Mouse (Mus musculus): ENCODE data around the gene Plxna2. TPM values are rescaled to one million over a fixed set of nuclear protein-coding genes. Genes with fewer than 3 reads are reported as not detected.
A peak's percentile ranks its signal among the peaks of the same experiment; 100 is the strongest.

Gene Plxna2
- 9.8 and 13.0 TPM in 2 replicates for polyA plus RNA-seq (2012; rRNA removed)

- DNase-seq (ENCODE audit: low read depth) = no peak
Measured at GRCm38 (mm10) chr1:194617918-194618317, at the start of gene Plxna2. Plxna2 (plus strand) TSS chr1:194618218.

- DNase-seq (ENCODE audit: low read depth) = no peak
Measured at GRCm38 (mm10) chr1:194573870-194574269, 44.1 kb upstream of the Plxna2 start.

- no peak for DNase-seq (ENCODE audit: low read depth)
Measured at GRCm38 (mm10) chr1:194578270-194578669, 39.7 kb upstream of the Plxna2 start.

GRCm38 (mm10) chr1:194580539-194580938 lies 37.5 kb upstream of the Plxna2 start:
- DNase-seq (ENCODE audit: low read depth) = no peak

GRCm38 (mm10) chr1:194586670-194587069 lies 31.3 kb upstream of the Plxna2 start:
- no peak for DNase-seq (ENCODE audit: low read depth)

GRCm38 (mm10) chr1:194587532-194587931 lies 30.5 kb upstream of the Plxna2 start:
- no peak for DNase-seq (ENCODE audit: low read depth)

- no peak for DNase-seq (ENCODE audit: low read depth)
Measured at GRCm38 (mm10) chr1:194587956-194588668, 29.9 kb upstream of the Plxna2 start.

GRCm38 (mm10) chr1:194588711-194589451 lies 29.1 kb upstream of the Plxna2 start:
- DNase-seq (ENCODE audit: low read depth) = no peak

- DNase-seq (ENCODE audit: low read depth) = peak; percentile 36
Measured at GRCm38 (mm10) chr1:194593155-194593554, 24.9 kb upstream of the Plxna2 start.

GRCm38 (mm10) chr1:194607406-194608261 lies 10.4 kb upstream of the Plxna2 start:
- no peak for DNase-seq (ENCODE audit: low read depth)

- no peak for DNase-seq (ENCODE audit: low read depth)
Measured at GRCm38 (mm10) chr1:194610516-194610915, 7.5 kb upstream of the Plxna2 start.

GRCm38 (mm10) chr1:194612628-194613027 lies 5.4 kb upstream of the Plxna2 start:
- DNase-seq (ENCODE audit: low read depth) = no peak

- DNase-seq (ENCODE audit: low read depth) = no peak
Measured at GRCm38 (mm10) chr1:194613271-194613834, 4.7 kb upstream of the Plxna2 start.

- no peak for DNase-seq (ENCODE audit: low read depth)
Measured at GRCm38 (mm10) chr1:194613923-194614830, 3.8 kb upstream of the Plxna2 start.

- DNase-seq (ENCODE audit: low read depth) = no peak
Measured at GRCm38 (mm10) chr1:194616136-194616535, 1.9 kb upstream of the Plxna2 start.

GRCm38 (mm10) chr1:194618841-194619311 lies 858 bp downstream of the Plxna2 start:
- no peak for DNase-seq (ENCODE audit: low read depth)

- no peak for DNase-seq (ENCODE audit: low read depth)
Measured at GRCm38 (mm10) chr1:194619353-194620244, 1.6 kb downstream of the Plxna2 start.

GRCm38 (mm10) chr1:194620245-194620991 lies 2.4 kb downstream of the Plxna2 start:
- no peak for DNase-seq (ENCODE audit: low read depth)

- no peak for DNase-seq (ENCODE audit: low read depth)
Measured at GRCm38 (mm10) chr1:194622174-194622573, 4.2 kb downstream of the Plxna2 start.

Data from gonadal fat pad, adult 2 months (tissue).